Mouse (Mus musculus): Measurements from ENCODE around the gene Slc5a10. TPM values are rescaled to one million over a fixed set of nuclear protein-coding genes. Genes with fewer than 3 reads are reported as not detected.

The Slc5a10 gene
- polyA plus RNA-seq (2012; ENCODE audit: insufficient read depth, insufficient read length, missing spikeins) = not detected in 2 replicates

DNA sequence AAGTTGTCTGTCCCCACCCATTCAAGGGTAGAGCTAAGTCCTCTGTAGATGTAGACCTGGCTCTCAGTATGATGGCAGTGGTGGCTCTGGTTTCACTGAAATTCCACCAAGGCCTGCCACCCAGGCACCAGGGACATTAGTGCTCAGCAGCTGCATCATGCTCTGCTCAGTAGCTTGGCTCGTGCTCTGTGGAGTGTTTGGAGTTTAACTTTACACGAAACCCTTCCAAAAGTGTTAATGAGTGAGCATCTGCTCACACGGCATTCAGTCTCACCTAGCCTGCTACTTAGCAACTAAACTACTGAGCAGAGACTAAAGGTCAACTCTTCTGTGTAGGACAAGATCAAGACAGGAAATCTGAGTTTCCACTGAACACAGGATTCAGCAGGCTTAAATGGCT, at the start of gene Slc5a10:
TSS of gene Slc5a10 (minus strand) at position 191 of the 400 bp plus-strand sequence.
- Histone ChIP-seq H3K4me3 (ENCODE audit: insufficient read depth, low read length) (no peak within 1 kb of the TSS), H3K4me1 (ENCODE audit: control insufficient read depth, insufficient read depth, low read length) (0 out of 2 replicates have a peak, but pooled peaks cover 4% of the 10 kb centered on the region), H3K27ac (ENCODE audit: insufficient read depth, low read depth, low read length) (no peak within 1 kb of the TSS)
- TF ChIP-seq CTCF (IDR thresholded peaks at IDR 0.05; ENCODE audit: low read depth, low read length) (no peak), POLR2A (IDR thresholded peaks at IDR 0.05; ENCODE audit: borderline replicate concordance, low read depth, low read length) (no peak)

DNA sequence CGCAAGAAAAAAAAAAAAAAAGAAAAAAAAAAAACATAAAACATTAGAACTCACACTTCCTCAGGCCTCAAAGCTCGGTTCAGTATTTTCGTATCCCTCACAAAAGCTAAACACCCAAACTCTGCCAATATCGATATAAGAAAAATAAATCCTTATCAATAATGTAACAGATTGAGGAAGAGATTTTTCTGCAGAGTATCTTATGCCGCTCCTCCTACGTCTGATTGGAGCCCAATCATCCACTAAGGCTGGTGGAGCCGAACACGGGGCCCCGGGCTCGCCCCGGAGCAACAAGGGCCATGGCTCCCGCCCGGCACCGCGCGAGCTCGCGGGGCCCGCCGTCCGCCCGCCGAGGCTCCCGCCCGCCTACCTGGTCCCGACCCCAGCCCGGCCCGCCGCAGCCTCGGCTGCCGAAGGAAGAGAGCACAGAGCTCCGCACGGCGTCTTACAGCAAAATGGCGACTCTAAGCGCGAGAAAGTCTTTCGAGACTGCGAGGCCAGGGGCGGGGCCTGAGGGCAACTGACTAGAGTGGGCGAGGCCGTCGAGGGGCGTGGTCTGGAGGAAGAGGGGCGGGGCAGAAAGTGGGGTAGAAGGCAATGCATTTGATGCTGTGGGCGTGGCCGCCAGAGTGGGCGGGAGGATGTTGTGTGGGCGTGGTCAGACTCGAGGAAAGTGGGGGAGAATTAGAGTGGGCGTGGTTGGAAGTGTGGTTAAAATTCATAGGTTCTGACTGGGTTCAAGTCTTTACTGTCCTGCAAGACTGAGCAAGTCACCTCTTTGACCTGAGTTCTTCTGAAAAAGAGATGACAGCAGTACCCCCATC, 41.2 kb upstream of the Slc5a10 start, which contains the start of gene Prpsap2:
TSS of gene Prpsap2 (minus strand) at position 505 of the 824 bp plus-strand sequence.
- peak within 1 kb of the TSS; percentile 60 for H3K4me3 ChIP-seq (ENCODE audit: insufficient read depth, low read length)
- H3K4me1 ChIP-seq (ENCODE audit: control insufficient read depth, insufficient read depth, low read length) = peaks cover 10% of the 10 kb centered on the region
- H3K27ac ChIP-seq (ENCODE audit: insufficient read depth, low read depth, low read length) = peak within 1 kb of the TSS; percentile 61
- TF ChIP-seq CTCF (IDR thresholded peaks at IDR 0.05; ENCODE audit: low read depth, low read length) = no peak
- peak; percentile 69; the same call in 1 of the 2 replicates for TF ChIP-seq POLR2A (IDR thresholded peaks at IDR 0.05; ENCODE audit: borderline replicate concordance, low read depth, low read length)

DNA sequence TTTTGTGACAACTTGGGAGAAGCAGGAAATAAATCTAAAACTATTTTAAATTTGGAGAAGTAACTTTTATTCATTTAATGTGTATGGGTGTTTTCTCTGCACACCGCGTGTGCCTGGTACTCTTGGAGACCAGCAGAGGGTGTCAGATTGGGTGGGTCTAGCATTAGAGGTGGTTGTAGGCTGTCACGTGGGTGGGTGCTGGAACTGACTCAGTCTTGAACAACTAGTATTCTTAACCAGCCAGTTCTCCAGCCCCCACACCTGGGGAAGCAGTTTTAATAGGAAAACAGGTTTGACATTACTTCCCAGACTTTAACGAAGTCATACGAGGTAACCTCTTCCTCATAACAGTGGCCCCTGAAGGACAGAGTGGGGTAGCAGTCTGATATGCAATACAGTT, 39.9 kb upstream of the Slc5a10 start:
- peak; percentile 13; the same call in 1 of the 2 replicates for TF ChIP-seq CTCF (IDR thresholded peaks at IDR 0.05; ENCODE audit: low read depth, low read length)
- TF ChIP-seq POLR2A (IDR thresholded peaks at IDR 0.05; ENCODE audit: borderline replicate concordance, low read depth, low read length) = no peak
- Histone ChIP-seq H3K4me1 (ENCODE audit: control insufficient read depth, insufficient read depth, low read length) (peaks cover 7% of the 10 kb centered on the region), H3K4me3 (ENCODE audit: insufficient read depth, low read length) (peak overlapping the region; percentile 52), H3K27ac (ENCODE audit: insufficient read depth, low read depth, low read length) (no peak overlapping the region)

DNA sequence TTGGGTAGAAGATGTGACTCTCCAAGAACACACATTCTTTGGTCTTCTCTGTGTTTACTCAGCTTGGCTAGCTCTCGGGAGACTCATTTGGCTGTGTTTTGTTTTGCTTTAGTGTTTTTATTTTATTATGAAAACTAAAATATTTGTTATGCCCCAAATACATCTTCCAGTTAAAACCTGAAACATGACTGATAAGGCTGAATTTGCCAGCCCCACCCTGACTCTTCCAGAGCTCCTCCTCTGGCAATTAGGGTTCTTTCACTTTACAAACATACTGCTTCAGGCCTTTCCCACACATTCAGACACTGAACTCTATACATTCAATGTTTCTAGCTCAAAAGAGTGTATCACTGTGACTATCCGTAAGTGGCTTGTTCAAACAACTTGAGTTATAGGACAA, 36.5 kb upstream of the Slc5a10 start:
- H3K27ac ChIP-seq (ENCODE audit: insufficient read depth, low read depth, low read length) = no peak overlapping the region
- no peak overlapping the region for H3K4me3 ChIP-seq (ENCODE audit: insufficient read depth, low read length)
- TF ChIP-seq POLR2A (IDR thresholded peaks at IDR 0.05; ENCODE audit: borderline replicate concordance, low read depth, low read length) = no peak
- TF ChIP-seq CTCF (IDR thresholded peaks at IDR 0.05; ENCODE audit: low read depth, low read length) = no peak
- H3K4me1 ChIP-seq (ENCODE audit: control insufficient read depth, insufficient read depth, low read length) = peaks cover 4% of the 10 kb centered on the region; the same call in 1 of the 2 replicates

DNA sequence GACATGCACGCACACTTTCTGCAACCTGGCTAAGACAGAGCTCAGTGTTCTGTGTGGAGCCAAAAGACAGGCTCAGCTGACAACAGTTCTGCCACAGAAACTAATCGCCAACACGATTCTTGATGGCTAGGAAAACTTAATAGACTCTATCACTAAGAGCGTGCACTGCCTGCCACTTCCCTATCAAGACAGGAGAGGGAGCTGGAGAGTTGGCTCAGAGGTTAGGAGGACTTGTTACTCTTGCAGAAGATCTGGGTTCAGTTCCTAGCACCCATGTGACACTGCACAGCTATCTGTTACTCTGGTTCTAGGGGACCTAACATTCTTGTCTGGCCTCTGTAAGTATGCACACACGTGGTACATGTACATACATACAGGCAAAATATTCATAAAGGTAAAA, 31.0 kb upstream of the Slc5a10 start:
- peaks cover 18% of the 10 kb centered on the region for H3K4me1 ChIP-seq (ENCODE audit: control insufficient read depth, insufficient read depth, low read length)
- no peak overlapping the region for H3K4me3 ChIP-seq (ENCODE audit: insufficient read depth, low read length)
- no peak for TF ChIP-seq CTCF (IDR thresholded peaks at IDR 0.05; ENCODE audit: low read depth, low read length)
- no peak for TF ChIP-seq POLR2A (IDR thresholded peaks at IDR 0.05; ENCODE audit: borderline replicate concordance, low read depth, low read length)
- H3K27ac ChIP-seq (ENCODE audit: insufficient read depth, low read depth, low read length) = no peak overlapping the region

DNA sequence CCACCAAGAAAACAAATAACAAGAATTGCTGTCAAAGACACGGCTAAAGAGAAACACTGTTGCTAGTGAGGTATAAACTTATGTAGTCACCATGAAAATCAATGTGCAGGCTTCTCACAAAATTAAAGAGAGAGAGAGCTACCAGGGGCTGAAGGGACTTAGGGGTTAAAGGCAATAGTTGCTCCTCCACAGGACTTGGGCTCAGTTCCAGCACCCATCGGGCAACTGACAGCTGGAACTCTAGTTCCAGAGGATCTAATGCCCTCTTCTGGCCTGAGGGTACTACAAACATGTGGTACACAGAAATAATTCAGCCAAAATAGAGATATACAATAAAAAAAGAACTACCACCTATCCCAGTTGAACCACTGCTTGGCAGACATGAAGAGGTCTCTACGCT, 26.5 kb upstream of the Slc5a10 start:
- H3K4me1 ChIP-seq (ENCODE audit: control insufficient read depth, insufficient read depth, low read length) = peaks cover 18% of the 10 kb centered on the region
- H3K4me3 ChIP-seq (ENCODE audit: insufficient read depth, low read length) = no peak overlapping the region
- TF ChIP-seq POLR2A (IDR thresholded peaks at IDR 0.05; ENCODE audit: borderline replicate concordance, low read depth, low read length) (no peak), CTCF (IDR thresholded peaks at IDR 0.05; ENCODE audit: low read depth, low read length) (no peak)
- no peak overlapping the region for H3K27ac ChIP-seq (ENCODE audit: insufficient read depth, low read depth, low read length)

DNA sequence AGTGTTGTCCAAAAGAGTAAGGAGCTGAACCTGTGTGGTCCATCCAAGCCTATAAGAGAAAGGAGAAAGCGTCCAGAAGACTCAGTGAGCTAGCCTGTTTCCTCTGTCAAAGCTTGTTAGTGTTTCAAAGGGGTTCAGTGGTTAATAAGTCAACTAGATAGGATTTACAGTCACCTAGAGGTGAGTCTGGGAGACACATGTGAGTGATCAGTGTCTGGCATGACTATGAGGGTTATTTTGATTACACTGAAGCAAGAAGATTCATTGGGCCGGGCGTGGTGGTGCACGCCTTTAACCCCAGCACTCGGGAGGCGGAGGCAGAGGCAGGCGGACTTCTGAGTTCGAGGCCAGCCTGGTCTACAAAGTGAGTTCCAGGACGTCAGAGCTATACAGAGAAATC, 25.2 kb upstream of the Slc5a10 start:
- no peak overlapping the region for H3K27ac ChIP-seq (ENCODE audit: insufficient read depth, low read depth, low read length)
- peaks cover 18% of the 10 kb centered on the region for H3K4me1 ChIP-seq (ENCODE audit: control insufficient read depth, insufficient read depth, low read length)
- no peak overlapping the region for H3K4me3 ChIP-seq (ENCODE audit: insufficient read depth, low read length)
- TF ChIP-seq POLR2A (IDR thresholded peaks at IDR 0.05; ENCODE audit: borderline replicate concordance, low read depth, low read length) (no peak), CTCF (IDR thresholded peaks at IDR 0.05; ENCODE audit: low read depth, low read length) (no peak)

DNA sequence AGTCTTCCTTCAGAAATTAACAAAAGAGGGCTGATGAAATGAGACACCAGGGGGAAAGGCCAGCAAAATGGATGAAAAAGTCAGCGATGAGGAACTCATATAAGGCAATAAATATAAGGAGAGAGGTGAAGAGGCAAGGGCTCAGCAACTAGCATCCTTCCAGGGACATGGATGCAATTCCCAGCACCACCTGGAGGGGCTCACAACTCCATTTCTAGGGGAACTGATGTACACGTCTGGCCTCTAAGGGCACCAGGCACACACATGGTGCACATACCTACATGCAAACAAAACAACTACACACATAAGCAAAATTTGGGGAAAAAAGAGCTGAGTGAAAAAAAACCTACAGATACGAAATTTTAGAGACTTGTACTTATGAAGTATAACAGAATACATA, 23.8 kb upstream of the Slc5a10 start:
- Histone ChIP-seq H3K27ac (ENCODE audit: insufficient read depth, low read depth, low read length) (no peak overlapping the region), H3K4me1 (ENCODE audit: control insufficient read depth, insufficient read depth, low read length) (peaks cover 11% of the 10 kb centered on the region), H3K4me3 (ENCODE audit: insufficient read depth, low read length) (no peak overlapping the region)
- no peak for TF ChIP-seq CTCF (IDR thresholded peaks at IDR 0.05; ENCODE audit: low read depth, low read length)
- TF ChIP-seq POLR2A (IDR thresholded peaks at IDR 0.05; ENCODE audit: borderline replicate concordance, low read depth, low read length) = no peak

DNA sequence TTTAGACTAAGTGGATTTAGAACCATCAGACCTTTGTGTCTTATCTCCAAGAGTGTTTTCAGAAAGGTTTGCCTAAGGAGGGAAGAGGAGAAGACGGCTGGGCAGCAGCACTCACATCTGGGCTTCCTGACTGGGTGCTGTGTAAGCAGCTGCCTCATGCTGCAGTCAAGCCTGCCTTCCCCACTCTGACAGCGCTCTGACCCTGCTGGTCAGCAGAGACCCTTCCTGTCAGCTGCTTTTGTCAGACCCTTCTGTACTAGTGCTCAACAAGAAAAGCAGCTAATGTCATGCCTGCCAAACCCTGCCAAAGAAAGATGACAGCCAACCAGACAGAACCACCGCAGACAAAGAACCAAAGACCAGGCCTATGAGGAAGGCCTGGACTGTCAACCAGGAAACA, 23.1 kb upstream of the Slc5a10 start:
- TF ChIP-seq POLR2A (IDR thresholded peaks at IDR 0.05; ENCODE audit: borderline replicate concordance, low read depth, low read length) (no peak), CTCF (IDR thresholded peaks at IDR 0.05; ENCODE audit: low read depth, low read length) (no peak)
- H3K27ac ChIP-seq (ENCODE audit: insufficient read depth, low read depth, low read length) = peak overlapping the region; percentile 15; the same call in 1 of the 2 replicates
- peaks cover 9% of the 10 kb centered on the region for H3K4me1 ChIP-seq (ENCODE audit: control insufficient read depth, insufficient read depth, low read length)
- H3K4me3 ChIP-seq (ENCODE audit: insufficient read depth, low read length) = no peak overlapping the region

DNA sequence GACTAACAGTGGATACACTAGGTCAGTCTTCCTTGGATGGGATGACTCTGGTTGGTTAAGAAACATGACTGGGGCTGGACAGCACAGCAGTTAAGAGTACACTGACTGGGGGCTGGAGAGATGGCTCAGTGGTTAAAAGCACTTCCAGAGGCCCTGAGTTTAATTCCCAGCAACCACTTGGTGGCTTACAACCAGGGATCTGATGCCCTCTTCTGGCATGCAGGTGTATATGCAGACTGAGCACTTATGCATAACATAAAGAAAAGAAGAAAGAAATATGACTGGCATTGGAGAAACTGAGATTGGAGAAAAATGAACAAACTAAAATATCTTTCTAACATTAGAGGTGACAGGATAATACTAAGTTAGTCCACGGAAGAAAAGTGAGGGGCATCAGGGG, 19.9 kb upstream of the Slc5a10 start:
- Histone ChIP-seq H3K4me1 (ENCODE audit: control insufficient read depth, insufficient read depth, low read length) (peaks cover 16% of the 10 kb centered on the region), H3K27ac (ENCODE audit: insufficient read depth, low read depth, low read length) (no peak overlapping the region), H3K4me3 (ENCODE audit: insufficient read depth, low read length) (no peak overlapping the region)
- no peak for TF ChIP-seq POLR2A (IDR thresholded peaks at IDR 0.05; ENCODE audit: borderline replicate concordance, low read depth, low read length)
- TF ChIP-seq CTCF (IDR thresholded peaks at IDR 0.05; ENCODE audit: low read depth, low read length) = no peak
